Mouse (Mus musculus): ENCODE measurements around the gene Maff. TPM values are rescaled to one million over a fixed set of nuclear protein-coding genes. Genes with fewer than 3 reads are reported as not detected.

Gene Maff
- polyA plus RNA-seq, 1 experiment, result 8.1 TPM

GRCm38 (mm10) chr15:79396736-79397135 lies 50.3 kb downstream of the Maff start:
- Histone ChIP-seq H3K4me3 (ENCODE audit: control insufficient read depth, insufficient read depth, low read length) (no peak overlapping the region), H3K36me3 (ENCODE audit: control insufficient read depth, insufficient read depth, low read length) (no peaks in the 10 kb centered on the region), H3K27ac (ENCODE audit: control insufficient read depth, insufficient read depth, low read length) (no peak overlapping the region), H3K4me1 (replicated peaks; ENCODE audit: control insufficient read depth, insufficient read depth, low read length) (peaks cover 29% of the 10 kb centered on the region), H3K27me3 (ENCODE audit: control insufficient read depth, insufficient read depth, low read length) (no peaks in the 10 kb centered on the region)
- 74% methylated on average over 11 of the region's 11 CpGs for WGBS
- TF ChIP-seq CTCF (IDR thresholded peaks at IDR 0.05; ENCODE audit: borderline replicate concordance, control insufficient read depth, extremely low read depth, insufficient read depth, low read length, poor library complexity), result peak; percentile 66; the same call in 1 of the 2 replicates
- no peak for TF ChIP-seq POLR2A (IDR thresholded peaks at IDR 0.05; ENCODE audit: control insufficient read depth, extremely low read depth, insufficient read depth, low read length, poor library complexity)
- no peak for DNase-seq

DNA sequence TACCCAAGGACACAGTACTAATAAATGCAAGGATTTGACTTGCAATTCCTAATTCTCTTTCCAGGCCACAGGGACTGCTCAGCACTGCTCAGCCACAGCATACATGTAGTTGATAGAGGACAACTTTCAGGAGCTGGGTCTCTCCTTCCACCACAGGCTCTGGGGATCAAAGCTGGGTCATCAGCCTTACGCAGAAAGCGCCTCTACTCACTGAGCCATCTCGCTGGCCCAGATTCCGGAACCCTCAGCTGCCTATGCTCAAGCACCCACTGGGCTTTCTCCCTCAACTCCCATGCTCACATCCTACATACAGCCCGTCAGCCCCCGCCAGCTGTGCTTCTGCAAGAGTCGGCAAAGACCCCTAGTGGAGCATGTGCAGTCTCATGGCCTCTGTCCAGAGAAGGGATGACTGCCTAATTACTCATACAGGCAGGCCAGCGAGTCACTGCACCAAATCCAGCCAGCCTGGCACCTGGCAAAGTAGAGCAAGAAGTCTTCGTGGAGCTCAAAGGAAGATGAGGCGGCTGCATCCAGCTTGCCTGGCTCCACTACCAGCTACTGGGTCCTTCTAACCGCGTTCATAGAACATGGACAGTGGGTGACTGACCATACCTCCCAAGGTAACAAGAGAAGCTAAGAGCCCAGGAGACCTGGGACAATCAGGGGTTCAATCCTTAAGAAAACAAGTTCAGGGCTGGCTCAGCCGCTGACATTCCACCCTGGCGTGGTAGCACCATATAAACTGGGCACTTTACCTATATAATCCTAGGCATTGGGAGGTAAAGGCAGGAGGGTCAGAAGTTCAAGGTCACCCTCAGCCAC lies 53.0 kb downstream of the Maff start:
- no peak for DNase-seq
- Histone ChIP-seq H3K36me3 (ENCODE audit: control insufficient read depth, insufficient read depth, low read length) (no peaks in the 10 kb centered on the region), H3K4me1 (replicated peaks; ENCODE audit: control insufficient read depth, insufficient read depth, low read length) (peaks cover 45% of the 10 kb centered on the region), H3K27me3 (ENCODE audit: control insufficient read depth, insufficient read depth, low read length) (no peaks in the 10 kb centered on the region), H3K27ac (ENCODE audit: control insufficient read depth, insufficient read depth, low read length) (no peak overlapping the region), H3K4me3 (ENCODE audit: control insufficient read depth, insufficient read depth, low read length) (no peak overlapping the region)
- no peak for TF ChIP-seq POLR2A (IDR thresholded peaks at IDR 0.05; ENCODE audit: control insufficient read depth, extremely low read depth, insufficient read depth, low read length, poor library complexity)
- TF ChIP-seq CTCF (IDR thresholded peaks at IDR 0.05; ENCODE audit: borderline replicate concordance, control insufficient read depth, extremely low read depth, insufficient read depth, low read length, poor library complexity), result no peak
- 94% methylated on average over 14 of the region's 14 CpGs for WGBS

GRCm38 (mm10) chr15:79400134-79400974 lies 53.9 kb downstream of the Maff start:
- Histone ChIP-seq H3K4me1 (replicated peaks; ENCODE audit: control insufficient read depth, insufficient read depth, low read length) (peaks cover 45% of the 10 kb centered on the region), H3K4me3 (ENCODE audit: control insufficient read depth, insufficient read depth, low read length) (no peak overlapping the region), H3K36me3 (ENCODE audit: control insufficient read depth, insufficient read depth, low read length) (no peaks in the 10 kb centered on the region), H3K27me3 (ENCODE audit: control insufficient read depth, insufficient read depth, low read length) (no peaks in the 10 kb centered on the region), H3K27ac (ENCODE audit: control insufficient read depth, insufficient read depth, low read length) (no peak overlapping the region)
- 46% methylated on average over 6 of the region's 6 CpGs for WGBS
- DNase-seq, result no peak
- TF ChIP-seq CTCF (IDR thresholded peaks at IDR 0.05; ENCODE audit: borderline replicate concordance, control insufficient read depth, extremely low read depth, insufficient read depth, low read length, poor library complexity) (no peak), POLR2A (IDR thresholded peaks at IDR 0.05; ENCODE audit: control insufficient read depth, extremely low read depth, insufficient read depth, low read length, poor library complexity) (no peak)

DNA sequence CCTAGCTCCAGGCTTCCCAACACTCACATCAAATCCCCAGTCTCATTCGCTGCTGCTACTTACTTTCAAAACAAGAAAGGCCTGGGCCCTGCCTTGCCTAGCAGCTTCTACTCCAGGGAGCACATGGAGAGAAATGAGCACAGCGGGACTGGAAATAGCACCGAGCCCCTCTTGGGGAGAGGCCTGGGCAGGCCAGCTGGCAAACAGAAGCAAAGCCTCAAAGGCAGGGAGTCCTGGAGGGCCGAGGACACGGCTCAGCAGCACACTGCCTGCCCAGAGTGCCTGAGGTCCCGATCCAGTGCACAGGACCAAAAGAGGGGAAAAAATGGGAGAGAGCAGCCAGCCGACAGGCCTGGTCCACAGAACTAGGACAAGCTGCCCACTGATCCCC lies 54.5 kb downstream of the Maff start:
- H3K27ac ChIP-seq (ENCODE audit: control insufficient read depth, insufficient read depth, low read length), result no peak overlapping the region
- no peaks in the 10 kb centered on the region for H3K36me3 ChIP-seq (ENCODE audit: control insufficient read depth, insufficient read depth, low read length)
- no peak for DNase-seq
- no peak overlapping the region for H3K4me3 ChIP-seq (ENCODE audit: control insufficient read depth, insufficient read depth, low read length)
- 91% methylated on average over 7 of the region's 7 CpGs for WGBS
- H3K27me3 ChIP-seq (ENCODE audit: control insufficient read depth, insufficient read depth, low read length), result no peaks in the 10 kb centered on the region
- peaks cover 47% of the 10 kb centered on the region for H3K4me1 ChIP-seq (replicated peaks; ENCODE audit: control insufficient read depth, insufficient read depth, low read length)
- TF ChIP-seq CTCF (IDR thresholded peaks at IDR 0.05; ENCODE audit: borderline replicate concordance, control insufficient read depth, extremely low read depth, insufficient read depth, low read length, poor library complexity) (no peak), POLR2A (IDR thresholded peaks at IDR 0.05; ENCODE audit: control insufficient read depth, extremely low read depth, insufficient read depth, low read length, poor library complexity) (no peak)

GRCm38 (mm10) chr15:79402176-79402575 lies 55.8 kb downstream of the Maff start:
- peaks cover 54% of the 10 kb centered on the region for H3K4me1 ChIP-seq (replicated peaks; ENCODE audit: control insufficient read depth, insufficient read depth, low read length)
- DNase-seq, result no peak
- WGBS, result 42% methylated on average over 5 of the region's 5 CpGs
- H3K4me3 ChIP-seq (ENCODE audit: control insufficient read depth, insufficient read depth, low read length), result peak overlapping the region; percentile 60
- H3K27ac ChIP-seq (ENCODE audit: control insufficient read depth, insufficient read depth, low read length), result no peak overlapping the region
- no peak for TF ChIP-seq POLR2A (IDR thresholded peaks at IDR 0.05; ENCODE audit: control insufficient read depth, extremely low read depth, insufficient read depth, low read length, poor library complexity)
- no peak for TF ChIP-seq CTCF (IDR thresholded peaks at IDR 0.05; ENCODE audit: borderline replicate concordance, control insufficient read depth, extremely low read depth, insufficient read depth, low read length, poor library complexity)
- no peaks in the 10 kb centered on the region for H3K36me3 ChIP-seq (ENCODE audit: control insufficient read depth, insufficient read depth, low read length)
- H3K27me3 ChIP-seq (ENCODE audit: control insufficient read depth, insufficient read depth, low read length), result no peaks in the 10 kb centered on the region

All from thymus, adult 2 months (tissue).